33 mouse cellular contexts compared by ENCODE assay signal in genomic region chr1:166181510-166181909, GRCm38 (mm10). TPM values are rescaled to one million over a fixed set of nuclear protein-coding genes. Genes with fewer than 3 reads are reported as not detected.
A peak's percentile ranks its signal among the peaks of the same experiment; 100 is the strongest.
DNase-seq lines count a peak whose midpoint lies in the region; TF ChIP-seq lines count a peak whose summit lies in the region.
"Had no signal": no experiment of that assay in that cellular context is flagged by ENCODE, and none has a peak within 500 bp of the region (broad histone marks: within the 10 kb centered on the region; RNA-seq: fewer than 3 reads in every experiment).

No protein-coding gene starts in this region.

- no peaks in the 10 kb centered on the region for H3K36me3 ChIP-seq in heart, embryonic 10.5 days
- no peaks in the 10 kb centered on the region for H3K36me3 ChIP-seq in heart, adult 2 months (ENCODE audit: control insufficient read depth, insufficient read depth, low read length)
- H3K36me3 ChIP-seq: embryonic facial prominence, embryonic 10.5 days; embryonic facial prominence, embryonic 13.5 days; hindbrain, embryonic 10.5 days; hindbrain, embryonic 13.5 days had no signal

- peaks cover 14% of the 10 kb centered on the region for H3K4me1 ChIP-seq in heart, embryonic 10.5 days
- H3K4me1 ChIP-seq in heart, adult 2 months (ENCODE audit: control insufficient read depth, insufficient read depth, low read length) = no peaks in the 10 kb centered on the region; the same call in 1 of the 2 replicates
- peaks cover 6% of the 10 kb centered on the region for H3K4me1 ChIP-seq in cortical plate, adult 2 months (ENCODE audit: control insufficient read depth, insufficient read depth, low read length)
- H3K4me1 ChIP-seq: embryonic facial prominence, embryonic 13.5 days had no signal

- H3K4me3 ChIP-seq in heart, embryonic 10.5 days = no peak overlapping the region
- H3K4me3 ChIP-seq in heart, adult 2 months = no peak overlapping the region
- H3K4me3 ChIP-seq in left cerebral cortex, adult 2 months = no peak overlapping the region
- no peak overlapping the region for H3K4me3 ChIP-seq in cortical plate, adult 2 months (ENCODE audit: insufficient read depth, low read length)
- H3K4me3 ChIP-seq: embryonic facial prominence, embryonic 10.5 days; embryonic facial prominence, embryonic 13.5 days; erythroblast, embryonic 14.5 days; forebrain, embryonic 13.5 days; gastrocnemius, adult 2 months; hindbrain, embryonic 10.5 days; hindbrain, embryonic 13.5 days had no signal

- TF ChIP-seq POLR2A in heart, adult 2 months (IDR thresholded peaks at IDR 0.05; ENCODE audit: insufficient read depth, low read depth, low read length) = no peak
- TF ChIP-seq POLR2A in cortical plate, adult 2 months (IDR thresholded peaks at IDR 0.05; ENCODE audit: extremely low read depth, insufficient read depth, low read length) = no peak

- H3K9me3 ChIP-seq in heart, embryonic 10.5 days = no peaks in the 10 kb centered on the region
- H3K9me3 ChIP-seq: embryonic facial prominence, embryonic 10.5 days; embryonic facial prominence, embryonic 13.5 days; forebrain, embryonic 13.5 days; hindbrain, embryonic 10.5 days; hindbrain, embryonic 13.5 days had no signal

- TF ChIP-seq CTCF in heart, adult 2 months (IDR thresholded peaks at IDR 0.05) = no peak
- TF ChIP-seq CTCF in left cerebral cortex, adult 2 months (IDR thresholded peaks at IDR 0.05) = peak; percentile 17
- TF ChIP-seq CTCF in cortical plate, adult 2 months (IDR thresholded peaks at IDR 0.05; ENCODE audit: extremely low read depth, insufficient read depth, low read length) = 0 out of 2 replicates have a peak, but pooled peaks have one; percentile 11

- H3K27me3 ChIP-seq in heart, embryonic 10.5 days (ENCODE audit: insufficient read depth, poor library complexity, severe bottlenecking) = no peaks in the 10 kb centered on the region
- H3K27me3 ChIP-seq in heart, adult 2 months (ENCODE audit: control insufficient read depth, insufficient read depth, low read length) = no peaks in the 10 kb centered on the region
- H3K27me3 ChIP-seq: embryonic facial prominence, embryonic 13.5 days; forebrain, embryonic 13.5 days; hindbrain, embryonic 13.5 days had no signal

- no peak for TF ChIP-seq EP300 in heart, adult 2 months (IDR thresholded peaks at IDR 0.05; ENCODE audit: insufficient read depth, low read depth, low read length)

- H3K79me2 ChIP-seq in heart, adult 2 months (replicated peaks; ENCODE audit: control insufficient read depth, insufficient read depth, low read length) = no peaks in the 10 kb centered on the region

- H3K27ac ChIP-seq in heart, embryonic 10.5 days = no peak overlapping the region
- no peak overlapping the region for H3K27ac ChIP-seq in heart, adult 2 months
- no peak overlapping the region for H3K27ac ChIP-seq in left cerebral cortex, adult 2 months
- H3K27ac ChIP-seq in cortical plate, adult 2 months (ENCODE audit: insufficient read depth, low read length) = no peak overlapping the region
- H3K27ac ChIP-seq: embryonic facial prominence, embryonic 10.5 days; embryonic facial prominence, embryonic 13.5 days; forebrain, embryonic 13.5 days; gastrocnemius, adult 2 months; hindbrain, embryonic 10.5 days; hindbrain, embryonic 13.5 days had no signal

- peak; percentile 3 for DNase-seq in heart, embryonic 10.5 days (ENCODE audit: low spot score)
- DNase-seq in heart, adult 2 months = no peak
- no peak for DNase-seq in left cerebral cortex, adult 2 months (ENCODE audit: extremely low spot score in 1 of 2, low spot score in 2 of 2)
- DNase-seq in left cerebral cortex, adult 18-20 months (ENCODE audit: low spot score in 2 of 2) = no peak
- DNase-seq in urinary bladder, postnatal 10 days (ENCODE audit: low spot score) = no peak
- DNase-seq: adrenal gland, adult 8-10 months; adrenal gland, postnatal 36 days; cerebellum, adult 18-20 months; cerebellum, adult 9-10 months; cerebellum, postnatal 14 days; embryo, embryonic 11 days; gastrocnemius, adult 2 months; gastrocnemius, postnatal 14 days; heart, adult 18-20 months; heart, postnatal 36 days had no signal

- H3K9ac ChIP-seq in heart, adult 2 months (ENCODE audit: low read depth, low read length) = no peak overlapping the region
- H3K9ac ChIP-seq: embryonic facial prominence, embryonic 13.5 days; forebrain, embryonic 13.5 days; hindbrain, embryonic 13.5 days had no signal

- intact Hi-C loops in heart, adult 2 months (cut with DNase I) = no loop called here
- intact Hi-C loops in left cerebral cortex, adult 2 months (cut with DNase I) = loop anchor here (5.0 kb wide), 3 partner anchors 61 to 136 kb away; no protein-coding TSS in a partner anchor

- 82% methylated on average over 7 of the region's 7 CpGs for WGBS in heart, embryonic 10.5 days
- 90% methylated on average over 7 of the region's 7 CpGs for WGBS in heart, adult 2 months

RNA-seq across cellular contexts. Expression of gene Gpa33, which starts 51.5 kb away (rescaled TPM):
- 0.15 and 0.20 TPM in 2 replicates for polyA plus RNA-seq in heart, embryonic 10.5 days (2016; fragmentation: Nextera tagmentation; extraction: Ambion mirVana)
- total RNA-seq in heart, adult 2 months (2021) = not detected
- not detected in 2 replicates for polyA plus RNA-seq in heart, adult 2 months (2012; rRNA removed)
- total RNA-seq in left cerebral cortex, adult 2 months (2021) = not detected
- not detected for total RNA-seq in left cerebral cortex, adult 18-20 months (2021)
- not detected in 2 replicates for polyA plus RNA-seq in cortical plate, adult 2 months (2012; rRNA removed)
- total RNA-seq: gastrocnemius, adult 2 months; gastrocnemius, postnatal 14 days; gastrocnemius, postnatal 4 days; heart, adult 18-20 months; heart, postnatal 36 days had no signal
- polyA plus RNA-seq: activated CD4-positive, CD25-positive, alpha-beta regulatory T cell, adult 4 months; CD4-positive, CD25-positive, alpha-beta regulatory T cell, adult 4 months; erythroblast, embryonic 14.5 days; forebrain, embryonic 13.5 days; forebrain, embryonic 16.5 days; frontal cortex, adult 2 months; heart, embryonic 11.5 days had no signal

RNA-seq across cellular contexts. Expression of gene Dusp27, which starts 53.8 kb away (rescaled TPM):
- polyA plus RNA-seq in heart, embryonic 10.5 days (2016; fragmentation: Nextera tagmentation; extraction: Ambion mirVana) = 38.2 and 64.9 TPM in 2 replicates
- total RNA-seq in heart, adult 2 months (2021) = 10 to 100 TPM; 37.3 to 42.1 TPM
- polyA plus RNA-seq in heart, adult 2 months (2012; rRNA removed) = 9.4 and 12.8 TPM in 2 replicates
- under 1 TPM; 0.12 to 0.16 TPM for total RNA-seq in left cerebral cortex, adult 2 months (2021)
- total RNA-seq in left cerebral cortex, adult 18-20 months (2021) = under 1 TPM; 0.28 to 0.30 TPM
- 0.21 and 0.25 TPM in 2 replicates for polyA plus RNA-seq in cortical plate, adult 2 months (2012; rRNA removed)
- polyA plus RNA-seq: activated CD4-positive, CD25-positive, alpha-beta regulatory T cell, adult 4 months; CD4-positive, CD25-positive, alpha-beta regulatory T cell, adult 4 months; erythroblast, embryonic 14.5 days had no signal

RNA-seq across cellular contexts. Expression of gene Mael, which starts 57.0 kb away (rescaled TPM):
- 0.09 and 0.11 TPM in 2 replicates for polyA plus RNA-seq in heart, embryonic 10.5 days (2016; fragmentation: Nextera tagmentation; extraction: Ambion mirVana)
- not detected for total RNA-seq in heart, adult 2 months (2021)
- 0.18 and 0.26 TPM in 2 replicates for polyA plus RNA-seq in heart, adult 2 months (2012; rRNA removed)
- total RNA-seq in left cerebral cortex, adult 2 months (2021) = not detected
- under 1 TPM in 1 of 2 experiments, not detected in 1; 0.28 TPM for total RNA-seq in left cerebral cortex, adult 18-20 months (2021)
- polyA plus RNA-seq in cortical plate, adult 2 months (2012; rRNA removed) = 0.06 TPM in 1 of 2 replicates, not detected in the other
- total RNA-seq: adrenal gland, adult 8-10 months; adrenal gland, postnatal 36 days; gastrocnemius, adult 2 months; gastrocnemius, postnatal 14 days; heart, adult 18-20 months; heart, postnatal 36 days had no signal
- polyA plus RNA-seq: activated CD4-positive, CD25-positive, alpha-beta regulatory T cell, adult 4 months; C2C12; CD4-positive, CD25-positive, alpha-beta regulatory T cell, adult 4 months; embryonic facial prominence, embryonic 10.5 days; embryonic facial prominence, embryonic 13.5 days; erythroblast, embryonic 14.5 days; forebrain, embryonic 13.5 days; forebrain, embryonic 16.5 days; heart, embryonic 14.5 days; heart, postnatal 0 days; hindbrain, embryonic 13.5 days; intestine, embryonic 14.5 days; intestine, postnatal 0 days had no signal

Comparison
In these comparisons a context has a peak if more than half of its experiments do, and no peak if none do; other contexts are left out.
1. RNA of gene Dusp27, which starts 53.8 kb away (total RNA-seq): 37.3 to 42.1 TPM in heart, adult 2 months; 0.28 to 0.30 TPM in left cerebral cortex, adult 18-20 months and 0.12 to 0.16 TPM in left cerebral cortex, adult 2 months; every median in the first group is over 10 times any median in the second.